Mouse (Mus musculus) midbrain, postnatal 0 days (tissue): ENCODE data around the gene Ctnnd2. TPM values are rescaled to one million over a fixed set of nuclear protein-coding genes. Genes with fewer than 3 reads are reported as not detected.

ENCODE experiments used
- ATAC-seq: fragments of 200-750 bp; cut with Nextera tagmentation; 2 replicates; pipeline ENCODE4 v1.8.0; 2017; ENCODE audit warnings: moderate number of reproducible peaks, mild to moderate bottlenecking, moderate TSS enrichment, moderate library complexity; ENCODE audit not compliant: low FRiP score
- DNase-seq: peaks from one replicate; pipeline ENCODE4 v3.0.0-alpha.2; 2015; ENCODE audit warnings: low spot score
- H3K27ac ChIP-seq: fragments of 300-500 bp; sonication (generic); 2 replicates; pipeline ENCODE4 v1.5.1; 2014; ENCODE audit warnings: low read depth, mild to moderate bottlenecking, low read length, mixed read lengths
- H3K27me3 ChIP-seq: fragments of 300-500 bp; sonication (generic); 2 replicates; pipeline ENCODE4 v1.6.1; 2014; ENCODE audit warnings: low read length, control low read depth, mixed read lengths; ENCODE audit not compliant: insufficient read depth
- H3K36me3 ChIP-seq: fragments of 300-500 bp; sonication (generic); 2 replicates; pipeline ENCODE4 v1.6.1; 2014; ENCODE audit warnings: low read length, control low read depth, mixed read lengths; ENCODE audit not compliant: insufficient read depth
- H3K4me1 ChIP-seq: fragments of 300-500 bp; sonication (generic); 2 replicates; pipeline ENCODE4 v1.6.1; 2014; ENCODE audit warnings: mild to moderate bottlenecking, control low read depth, antibody characterized with exemption, low read length, mixed read lengths; ENCODE audit not compliant: insufficient read depth
- H3K4me2 ChIP-seq: fragments of 300-500 bp; sonication (generic); 2 replicates; pipeline ENCODE4 v1.6.1; 2014; ENCODE audit warnings: low read depth, mild to moderate bottlenecking, low read length, mixed read lengths; ENCODE audit not compliant: poor library complexity, severe bottlenecking
- H3K4me3 ChIP-seq: fragments of 300-500 bp; sonication (generic); 2 replicates; pipeline ENCODE4 v1.5.1; 2014; ENCODE audit warnings: low read depth, mild to moderate bottlenecking, low read length, moderate library complexity
- H3K9ac ChIP-seq: fragments of 300-500 bp; sonication (generic); replicated peaks from 2 replicates; pipeline ENCODE4 v1.6.1; 2014; ENCODE audit warnings: mild to moderate bottlenecking, low read length, moderate library complexity, mixed read lengths; ENCODE audit not compliant: poor library complexity, severe bottlenecking
- H3K9me3 ChIP-seq: fragments of 300-500 bp; sonication (generic); 2 replicates; pipeline ENCODE4 v1.6.1; 2016; ENCODE audit warnings: low read length, control low read depth
- CTCF ChIP-seq: IDR thresholded peaks from 2 replicates; pipeline ENCODE4 v1.5.1; 2016; ENCODE audit warnings: antibody characterized with exemption, mild to moderate bottlenecking
- WGBS: fragments of 180-500 bp; shearing (Covaris S2); extraction: QIAGEN DNeasy Blood & Tissue Kit; methylation state at CpG from one replicate; pipeline ENCODE4 v1.1.7; 2014; 5-methylcytosine and 5-hydroxymethylcytosine counted together
- polyA plus RNA-seq: library from polyadenylated mRNA; unstranded; fragments of >200 nt; fragmentation: Nextera tagmentation; extraction: Ambion mirVana; gene quantifications from 2 replicates; pipeline ENCODE4 v1.2.1, GENCODE M21; 2015
- total RNA-seq: library from RNA; depleted of rRNA; stranded (reverse); fragments of >200 nt; gene quantifications from 2 replicates; pipeline ENCODE4 v1.2.3, GENCODE M21; 2014

Ctnnd2 gene
- total and polyA plus RNA-seq, 2 experiments from 2014 or later = 89.0 to 178 TPM

DNA sequence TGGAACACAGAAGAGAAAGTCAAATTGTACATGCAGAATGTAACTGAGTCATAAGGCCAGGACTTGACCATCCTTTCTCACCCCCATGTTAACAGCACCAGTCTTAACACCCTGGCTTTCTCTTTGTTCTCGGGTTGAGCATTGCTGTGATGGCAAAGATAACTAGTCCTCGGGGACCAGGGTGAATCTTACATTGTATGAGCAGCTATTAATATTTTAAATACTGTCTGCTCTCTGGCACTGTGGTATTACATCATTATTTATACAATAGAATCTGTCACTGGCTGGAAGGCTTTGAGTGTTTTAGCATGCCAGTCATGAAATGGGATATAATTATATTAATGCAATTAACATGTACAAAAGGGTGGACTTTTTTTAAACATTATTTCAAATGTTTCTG lies 461.5 kb downstream of the Ctnnd2 start:
- ATAC-seq (no peak; the same call in 1 of the 2 replicates), DNase-seq (no peak)

DNA sequence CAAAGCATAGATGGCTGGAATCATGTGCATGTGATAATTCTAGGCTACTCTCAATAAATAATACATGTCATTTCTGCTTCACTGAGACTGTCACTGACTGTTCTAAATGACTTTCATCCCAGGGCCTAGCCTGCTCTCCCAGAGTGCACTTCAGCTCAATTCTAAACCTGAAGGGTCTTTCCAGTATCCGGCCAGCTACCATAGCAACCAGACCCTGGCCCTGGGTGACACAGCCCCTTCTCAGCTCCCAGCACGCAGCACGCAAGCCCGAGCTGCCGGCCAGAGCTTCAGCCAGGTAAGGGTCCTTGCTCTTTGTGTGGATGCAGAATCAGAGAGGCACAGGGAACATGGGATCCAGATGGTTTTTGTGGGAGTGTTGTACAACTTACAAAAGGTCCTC lies 462.1 kb downstream of the Ctnnd2 start:
- TF ChIP-seq CTCF = no peak
- H3K4me1 ChIP-seq = peaks cover 6% of the 10 kb centered on the region
- no peaks in the 10 kb centered on the region for H3K27me3 ChIP-seq
- no peak overlapping the region; the same call in 1 of the 2 replicates for H3K4me2 ChIP-seq
- peak overlapping the region; percentile 57; the same call in 1 of the 2 replicates for H3K27ac ChIP-seq
- peak; percentile 26 for DNase-seq
- no peak overlapping the region for H3K9ac ChIP-seq
- peak; percentile 16; the same call in 1 of the 2 replicates for ATAC-seq
- H3K36me3 ChIP-seq = no peaks in the 10 kb centered on the region
- WGBS = 20% methylated on average over 5 of the region's 5 CpGs
- H3K9me3 ChIP-seq = no peaks in the 10 kb centered on the region
- no peak overlapping the region for H3K4me3 ChIP-seq

More for the DNA sequence above, 461.5 kb downstream of the Ctnnd2 start:
- Histone ChIP-seq H3K4me1 (peaks cover 6% of the 10 kb centered on the region), H3K4me2 (no peak overlapping the region), H3K9me3 (no peaks in the 10 kb centered on the region), H3K4me3 (no peak overlapping the region), H3K27me3 (no peaks in the 10 kb centered on the region), H3K36me3 (no peaks in the 10 kb centered on the region), H3K27ac (no peak overlapping the region), H3K9ac (no peak overlapping the region)
- no peak for TF ChIP-seq CTCF
- 27% methylated on average over 2 of the region's 2 CpGs for WGBS

DNA sequence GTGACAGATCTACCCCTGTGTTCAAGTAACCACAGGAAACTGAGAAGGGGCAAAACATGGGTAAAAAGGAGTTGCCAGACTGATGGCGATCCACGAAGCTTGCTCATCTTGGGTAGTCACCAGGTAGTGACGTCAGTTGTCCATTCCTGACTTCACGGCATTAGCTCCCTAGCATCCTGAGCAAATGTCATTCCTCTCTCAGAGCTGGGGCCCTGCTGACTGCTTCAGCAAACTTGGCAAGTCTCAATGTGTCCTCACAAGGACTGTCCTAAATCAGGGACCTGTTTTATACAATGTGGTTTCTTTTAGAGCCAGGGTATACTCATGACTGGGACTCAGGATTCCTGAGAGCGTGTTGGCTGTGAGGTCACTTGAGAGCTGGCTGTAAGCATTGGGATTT lies 468.3 kb downstream of the Ctnnd2 start:
- no peak overlapping the region for H3K4me2 ChIP-seq
- no peak overlapping the region for H3K4me3 ChIP-seq
- DNase-seq = no peak
- no peaks in the 10 kb centered on the region for H3K27me3 ChIP-seq
- H3K9ac ChIP-seq = no peak overlapping the region
- no peak for TF ChIP-seq CTCF
- 98% methylated on average over 5 of the region's 5 CpGs for WGBS
- H3K27ac ChIP-seq = no peak overlapping the region
- ATAC-seq = no peak
- H3K9me3 ChIP-seq = no peaks in the 10 kb centered on the region
- no peaks in the 10 kb centered on the region for H3K4me1 ChIP-seq
- 0 out of 2 replicates have a peak, but pooled peaks cover 3% of the 10 kb centered on the region for H3K36me3 ChIP-seq

DNA sequence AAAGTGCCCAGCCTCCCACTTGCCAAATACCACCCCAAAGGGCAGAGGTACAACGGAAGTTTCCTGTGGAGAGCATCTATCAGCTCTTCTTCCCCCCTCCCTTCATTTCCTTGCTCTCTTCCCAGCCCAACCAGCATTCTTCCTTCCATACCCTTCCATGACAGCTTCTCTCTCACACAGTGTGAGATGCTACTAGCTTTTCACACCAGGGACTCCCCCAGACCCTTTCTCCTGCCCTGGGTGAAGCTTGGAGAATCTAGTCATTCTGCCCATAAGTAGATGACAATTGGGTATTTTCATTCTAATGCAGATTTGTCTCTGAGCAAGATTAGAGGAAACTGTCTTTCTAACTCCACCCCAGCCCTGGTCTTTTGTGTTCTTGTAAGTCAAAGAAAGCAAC lies 473.3 kb downstream of the Ctnnd2 start:
- 25% methylated on average over 1 of the region's 1 CpGs for whole genome bisulfite sequencing
- ATAC-seq (no peak), DNase-seq (no peak)
- H3K9ac ChIP-seq = no peak overlapping the region
- H3K4me1 ChIP-seq = peaks cover 2% of the 10 kb centered on the region; the same call in 1 of the 2 replicates
- 0 out of 2 replicates have a peak, but pooled peaks cover 3% of the 10 kb centered on the region for H3K36me3 ChIP-seq
- H3K4me3 ChIP-seq = no peak overlapping the region
- no peak overlapping the region for H3K27ac ChIP-seq
- no peak overlapping the region for H3K4me2 ChIP-seq
- no peaks in the 10 kb centered on the region for H3K9me3 ChIP-seq
- no peaks in the 10 kb centered on the region for H3K27me3 ChIP-seq
- no peak for TF ChIP-seq CTCF

DNA sequence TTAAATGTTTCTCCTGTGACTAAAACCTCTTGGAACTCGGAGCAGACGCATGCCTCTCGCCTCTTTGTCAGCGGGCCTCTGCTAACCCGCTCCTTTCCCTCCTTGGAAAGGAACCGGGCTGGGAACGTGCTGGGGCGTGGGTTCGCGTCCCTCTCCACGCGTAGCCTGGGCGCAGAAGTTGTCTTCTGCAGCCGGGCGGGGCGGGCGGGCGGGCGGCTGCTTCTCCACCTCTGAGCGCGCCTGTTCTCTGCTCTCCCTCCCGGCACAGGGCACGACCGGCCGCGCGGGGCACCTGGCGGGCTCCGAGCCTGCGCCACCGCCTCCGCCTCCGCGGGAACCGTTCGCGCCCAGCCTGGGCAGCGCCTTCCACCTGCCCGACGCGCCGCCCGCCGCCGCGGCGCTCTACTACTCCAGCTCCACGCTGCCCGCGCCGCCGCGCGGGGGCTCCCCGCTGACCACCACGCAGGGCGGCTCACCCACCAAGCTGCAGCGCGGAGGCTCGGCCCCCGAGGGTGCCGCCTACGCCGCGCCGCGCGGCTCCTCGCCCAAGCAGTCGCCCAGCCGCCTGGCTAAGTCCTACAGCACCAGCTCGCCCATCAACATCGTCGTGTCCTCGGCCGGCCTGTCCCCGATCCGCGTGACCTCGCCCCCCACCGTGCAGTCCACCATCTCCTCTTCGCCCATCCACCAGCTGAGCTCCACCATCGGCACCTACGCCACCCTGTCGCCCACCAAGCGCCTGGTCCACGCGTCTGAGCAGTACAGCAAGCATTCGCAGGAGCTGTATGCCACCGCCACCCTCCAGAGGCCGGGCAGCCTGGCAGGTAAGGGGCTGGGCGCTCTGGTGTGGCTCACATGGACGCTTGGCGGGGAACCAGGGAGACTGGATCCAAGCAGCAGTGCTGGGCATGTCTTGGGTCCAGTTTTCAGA lies 474.4 kb downstream of the Ctnnd2 start:
- peak overlapping the region; percentile 69 for H3K9ac ChIP-seq
- H3K27me3 ChIP-seq = no peaks in the 10 kb centered on the region
- ATAC-seq (peak; percentile 67), DNase-seq (peak; percentile 42)
- TF ChIP-seq CTCF = no peak
- 3% methylated on average over 70 of the region's 94 CpGs for WGBS
- H3K4me3 ChIP-seq = peak overlapping the region; percentile 63
- peak overlapping the region; percentile 97 for H3K4me2 ChIP-seq
- no peaks in the 10 kb centered on the region for H3K9me3 ChIP-seq
- H3K27ac ChIP-seq = peak overlapping the region; percentile 55; the same call in 1 of the 2 replicates
- peaks cover 2% of the 10 kb centered on the region; the same call in 1 of the 2 replicates for H3K4me1 ChIP-seq
- H3K36me3 ChIP-seq = 0 out of 2 replicates have a peak, but pooled peaks cover 3% of the 10 kb centered on the region
